ENCODE assay signal across 15 mouse cellular contexts in the genomic region with DNA sequence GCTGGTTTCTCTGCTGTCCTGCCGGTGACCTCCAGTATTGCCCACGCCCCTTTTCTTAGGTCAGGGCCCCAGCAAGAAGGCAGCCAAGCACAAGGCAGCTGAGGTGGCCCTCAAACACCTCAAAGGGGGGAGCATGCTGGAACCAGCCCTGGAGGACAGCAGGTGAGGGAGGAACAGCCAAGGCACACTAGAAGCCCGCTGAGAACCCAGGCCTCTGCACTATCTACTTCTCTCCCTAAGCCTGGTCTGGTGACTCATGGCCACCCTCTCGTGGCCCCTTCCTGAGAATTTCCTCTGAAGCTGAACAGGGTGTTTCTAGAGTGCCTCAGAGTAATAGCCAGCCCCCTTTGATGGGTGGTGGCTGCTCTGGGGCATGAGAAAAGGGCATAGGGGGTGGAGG. TPM values are rescaled to one million over a fixed set of nuclear protein-coding genes. Genes with fewer than 3 reads are reported as not detected.
DNase-seq lines count a peak whose midpoint lies in the region; TF ChIP-seq lines count a peak whose summit lies in the region.
"Had no signal": no experiment of that assay in that cellular context is flagged by ENCODE, and none has a peak within 500 bp of the region (broad histone marks: within the 10 kb centered on the region; RNA-seq: fewer than 3 reads in every experiment).

No protein-coding gene starts in this region.

- H3K36me3 ChIP-seq in myocyte (ENCODE audit: control insufficient read depth, insufficient read depth) = peaks cover 12% of the 10 kb centered on the region

- H3K4me2 ChIP-seq in myocyte (ENCODE audit: low read depth) = peak overlapping the region; percentile 94

- DNase-seq in heart, adult 11 months = peak; percentile 94
- DNase-seq in heart, adult 18-20 months = no peak
- no peak for DNase-seq in layer of hippocampus, adult 2 months (ENCODE audit: low spot score in 2 of 2)
- no peak for DNase-seq in layer of hippocampus, adult 9-11 months
- peak; percentile 60 to 67 for DNase-seq in cerebellum, postnatal 25 days
- DNase-seq in testis, postnatal 14 days (ENCODE audit: low spot score) = no peak
- no peak for DNase-seq in lung, postnatal 10 days
- DNase-seq: embryo, embryonic 11 days; layer of hippocampus, postnatal 36 days; right cerebral cortex, postnatal 14 days; thymus, adult 18-20 months had no signal

- no peak overlapping the region for H3K4me3 ChIP-seq in layer of hippocampus, adult 2 months
- no peak overlapping the region for H3K4me3 ChIP-seq in myocyte

- TF ChIP-seq CTCF in layer of hippocampus, adult 2 months (conservative IDR thresholded peaks at IDR 0.05) = no peak

- TF ChIP-seq POLR2A in myocyte (IDR thresholded peaks at IDR 0.05; ENCODE audit: insufficient read length, low read depth) = no peak

- H3K27me3 ChIP-seq in myocyte (ENCODE audit: control insufficient read depth, insufficient read depth, insufficient read length) = no peaks in the 10 kb centered on the region
- H3K27me3 ChIP-seq: lung, embryonic 15.5 days had no signal

- H3K27ac ChIP-seq in layer of hippocampus, adult 2 months = peak overlapping the region; percentile 99; the same call in 1 of the 2 replicates
- H3K27ac ChIP-seq: lung, embryonic 15.5 days had no signal

- H3ac ChIP-seq in myocyte (ENCODE audit: control insufficient read depth, insufficient read length) = no peak overlapping the region

- peaks cover 29% of the 10 kb centered on the region for H3K79me2 ChIP-seq in myocyte (ENCODE audit: control insufficient read depth, insufficient read depth)

TF ChIP-seq in myocyte, 11 proteins besides CTCF, POLR2A, EP300 and RAD21:
- TF ChIP-seq TCF12 (IDR thresholded peaks at IDR 0.05; ENCODE audit: insufficient read depth, poor library complexity, severe bottlenecking) (no peak), USF1 (IDR thresholded peaks at IDR 0.05; ENCODE audit: low read depth) (no peak), MAX (IDR thresholded peaks at IDR 0.05; ENCODE audit: low read depth) (no peak), TCF3 (IDR thresholded peaks at IDR 0.05; ENCODE audit: insufficient read length, low read depth) (no peak), E2F4 (IDR thresholded peaks at IDR 0.05; ENCODE audit: insufficient read depth) (no peak), MYOD1 (IDR thresholded peaks at IDR 0.05; ENCODE audit: control insufficient read depth in 1 of 3, insufficient read length in 2 of 3, low read depth in 2 of 3) (no peak), REST (IDR thresholded peaks at IDR 0.05; ENCODE audit: insufficient read depth, insufficient read length) (no peak), CEBPB (IDR thresholded peaks at IDR 0.05; ENCODE audit: insufficient read depth, poor library complexity, severe bottlenecking) (no peak), POLR2AphosphoS2 (IDR thresholded peaks at IDR 0.05; ENCODE audit: insufficient read length, low read depth) (no peak), SRF (IDR thresholded peaks at IDR 0.05; ENCODE audit: control insufficient read depth, insufficient read length, low read depth) (no peak), MYOG (IDR thresholded peaks at IDR 0.05; ENCODE audit: control insufficient read depth in 1 of 3, insufficient read depth in 1 of 3, insufficient read length in 2 of 3, low read depth in 2 of 3) (no peak)

RNA-seq across cellular contexts. Expression of a gene that starts 2.4 kb away (rescaled TPM):
- total RNA-seq in heart, adult 18-20 months (2021) = 10 to 100 TPM; 40.1 to 43.0 TPM
- 10 to 100 TPM; 36.2 to 37.7 TPM for total RNA-seq in layer of hippocampus, adult 2 months (2021)
- 76.2 TPM for polyA plus RNA-seq in myocyte (2012; fragmentation: generic; extraction: Trizol)

RNA-seq across cellular contexts. Expression of a gene that starts 3.6 kb away (rescaled TPM):
- 1 to 10 TPM; 1.8 to 2.3 TPM for total RNA-seq in heart, adult 18-20 months (2021)
- 10 to 100 TPM; 95.0 to 99.9 TPM for total RNA-seq in layer of hippocampus, adult 2 months (2021)
- 5.9 TPM for polyA plus RNA-seq in myocyte (2012; fragmentation: generic; extraction: Trizol)

RNA-seq across cellular contexts. Expression of a gene that starts 4.3 kb away (rescaled TPM):
- under 1 TPM; 0.87 to 0.92 TPM for total RNA-seq in heart, adult 18-20 months (2021)
- total RNA-seq in layer of hippocampus, adult 2 months (2021) = 1 to 10 TPM; 5.5 TPM
- polyA plus RNA-seq in myocyte (2012; fragmentation: generic; extraction: Trizol) = 0.84 TPM

RNA-seq across cellular contexts. Expression of a gene that starts 16.9 kb away (rescaled TPM):
- not detected for total RNA-seq in heart, adult 18-20 months (2021)
- not detected for total RNA-seq in layer of hippocampus, adult 2 months (2021)
- polyA plus RNA-seq in myocyte (2012; fragmentation: generic; extraction: Trizol) = not detected
- total RNA-seq: adrenal gland, adult 18-20 months; CH12.LX; layer of hippocampus, postnatal 36 days had no signal
- polyA plus RNA-seq: lung, embryonic 15.5 days had no signal

RNA-seq across cellular contexts. Expression of a gene that starts 50.1 kb away (rescaled TPM):
- total RNA-seq in heart, adult 18-20 months (2021) = 100 to 1,000 TPM; 418 to 491 TPM
- total RNA-seq in layer of hippocampus, adult 2 months (2021) = 100 to 1,000 TPM; 496 to 505 TPM
- 892 TPM for polyA plus RNA-seq in myocyte (2012; fragmentation: generic; extraction: Trizol)

Comparison
In these comparisons a context has a peak if more than half of its experiments do, and no peak if none do; other contexts are left out.
1. DNase-seq: peak in heart, adult 11 months (single experiment) and cerebellum, postnatal 25 days (2 of 2); none in heart, adult 18-20 months (0 of 2), layer of hippocampus, adult 2 months (0 of 2), layer of hippocampus, adult 9-11 months (single experiment), testis, postnatal 14 days (single experiment) and lung, postnatal 10 days (single experiment).
2. RNA of a gene that starts 3.6 kb away (total RNA-seq): 95.0 to 99.9 TPM in layer of hippocampus, adult 2 months; 1.8 to 2.3 TPM in heart, adult 18-20 months; every median in the first group is over 10 times any median in the second.